Mouse (Mus musculus) midbrain, embryonic 14.5 days (tissue): ENCODE data around the gene 4930503E14Rik. TPM values are rescaled to one million over a fixed set of nuclear protein-coding genes. Genes with fewer than 3 reads are reported as not detected.
"Not testable (repeated sequence)": the region's sequence is repeated elsewhere in the genome, so short reads cannot be mapped to it uniquely, and the experiment has no call there.

Experiments
- ATAC-seq: fragments of 200-750 bp; cut with Nextera tagmentation; 2 replicates; pipeline ENCODE4 v1.8.0; 2017; ENCODE audit warnings: moderate number of reproducible peaks, moderate library complexity; ENCODE audit not compliant: low FRiP score, low TSS enrichment
- DNase-seq: peaks from one replicate; pipeline ENCODE4 v3.0.0-alpha.2; 2015
- H3K27ac ChIP-seq: fragments of 300-500 bp; sonication (generic); replicated peaks from 2 replicates; pipeline ENCODE4 v1.5.1; 2014; ENCODE audit warnings: mild to moderate bottlenecking, low read depth, low read length, moderate library complexity
- H3K27me3 ChIP-seq: fragments of 300-500 bp; sonication (generic); 2 replicates; pipeline ENCODE4 v1.6.1; 2014; ENCODE audit warnings: low read length, control low read depth, mixed read lengths; ENCODE audit not compliant: control insufficient read depth, insufficient read depth
- H3K36me3 ChIP-seq: fragments of 300-500 bp; sonication (generic); 2 replicates; pipeline ENCODE4 v1.6.1; 2014; ENCODE audit warnings: low read length, control low read depth; ENCODE audit not compliant: control insufficient read depth, insufficient read depth
- H3K4me1 ChIP-seq: fragments of 300-500 bp; sonication (generic); 2 replicates; pipeline ENCODE4 v1.6.1; 2014; ENCODE audit warnings: mild to moderate bottlenecking, antibody characterized with exemption, low read length, control low read depth; ENCODE audit not compliant: control insufficient read depth, insufficient read depth
- H3K4me2 ChIP-seq: fragments of 300-500 bp; sonication (generic); 2 replicates; pipeline ENCODE4 v1.6.1; 2014; ENCODE audit warnings: mild to moderate bottlenecking, low read length, moderate library complexity
- H3K4me3 ChIP-seq: fragments of 300-500 bp; sonication (generic); replicated peaks from 2 replicates; pipeline ENCODE4 v1.5.1; 2014; ENCODE audit warnings: low read depth, low read length
- H3K9ac ChIP-seq: fragments of 300-500 bp; sonication (generic); replicated peaks from 2 replicates; pipeline ENCODE4 v1.6.1; 2014; ENCODE audit warnings: mild to moderate bottlenecking, low read length, moderate library complexity
- H3K9me3 ChIP-seq: fragments of 300-500 bp; sonication (generic); 2 replicates; pipeline ENCODE4 v1.6.1; 2016; ENCODE audit warnings: low read length, control low read depth, mixed read lengths; ENCODE audit not compliant: control insufficient read depth
- WGBS: fragments of 180-500 bp; shearing (Covaris S2); extraction: QIAGEN DNeasy Blood & Tissue Kit; methylation state at CpG from one replicate; pipeline ENCODE4 v1.1.7; 2014; 5-methylcytosine and 5-hydroxymethylcytosine counted together
- polyA plus RNA-seq: library from polyadenylated mRNA; unstranded; fragments of >200 nt; fragmentation: Nextera tagmentation; extraction: Ambion mirVana; gene quantifications from 2 replicates; pipeline ENCODE4 v1.2.1, GENCODE M21; 2014

4930503E14Rik gene
- polyA plus RNA-seq, result not detected in 2 replicates

DNA sequence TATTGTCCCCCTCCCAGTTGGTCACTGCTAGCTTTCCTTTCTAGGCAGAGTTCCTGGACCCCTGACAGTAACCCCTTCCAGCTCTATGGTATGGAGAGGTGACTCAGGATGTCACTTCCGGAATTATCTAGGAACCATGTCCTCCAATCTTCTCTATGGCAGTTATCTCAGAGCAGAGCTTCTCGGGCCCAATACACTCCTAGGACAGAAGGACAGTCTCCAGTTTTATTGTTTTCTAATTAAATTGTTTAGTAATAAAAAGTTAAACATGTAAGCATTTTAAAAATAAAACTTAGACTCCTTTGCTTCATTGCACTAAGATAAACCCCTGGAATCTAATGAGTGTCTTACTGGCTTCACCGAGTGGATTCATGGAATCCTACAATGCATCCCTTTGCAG lies at the start of gene 4930503E14Rik:
4930503E14Rik (minus strand) TSS at position 101 of the 400 bp plus-strand sequence.
- not testable (repeated sequence) for H3K27ac ChIP-seq, ATAC-seq, H3K9me3 ChIP-seq, H3K4me1 ChIP-seq, H3K27me3 ChIP-seq, H3K36me3 ChIP-seq, DNase-seq, H3K4me2 ChIP-seq, H3K4me3 ChIP-seq, H3K9ac ChIP-seq
- WGBS, result 90% methylated on average over 3 of the region's 3 CpGs

DNA sequence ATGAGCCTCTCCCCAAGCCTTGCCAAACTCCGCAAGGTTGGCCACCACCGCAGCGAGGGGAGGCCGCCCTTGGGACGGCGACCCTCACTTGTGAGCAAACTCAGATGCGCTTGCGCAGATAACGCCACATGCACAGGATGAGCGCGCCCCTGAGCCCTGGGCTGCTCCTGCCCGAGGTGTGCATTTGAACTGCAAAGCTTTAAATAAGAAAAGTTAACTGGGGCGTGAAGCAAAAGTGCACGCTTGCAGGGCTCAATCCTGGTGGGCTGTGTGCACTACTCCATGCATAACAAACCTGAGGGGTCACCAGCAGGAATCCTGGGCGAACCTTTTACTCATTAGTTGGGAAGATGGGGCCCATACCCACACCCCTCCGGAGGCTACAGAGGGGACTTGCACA lies 35.0 kb upstream of the 4930503E14Rik start:
- Histone ChIP-seq H3K4me3 (no peak overlapping the region), H3K27me3 (no peaks in the 10 kb centered on the region), H3K9ac (no peak overlapping the region), H3K36me3 (no peaks in the 10 kb centered on the region), H3K27ac (no peak overlapping the region), H3K9me3 (no peaks in the 10 kb centered on the region), H3K4me1 (no peaks in the 10 kb centered on the region), H3K4me2 (no peak overlapping the region)
- ATAC-seq (peak; percentile 37; the same call in 1 of the 2 replicates), DNase-seq (no peak)
- 93% methylated on average over 16 of the region's 16 CpGs for WGBS

DNA sequence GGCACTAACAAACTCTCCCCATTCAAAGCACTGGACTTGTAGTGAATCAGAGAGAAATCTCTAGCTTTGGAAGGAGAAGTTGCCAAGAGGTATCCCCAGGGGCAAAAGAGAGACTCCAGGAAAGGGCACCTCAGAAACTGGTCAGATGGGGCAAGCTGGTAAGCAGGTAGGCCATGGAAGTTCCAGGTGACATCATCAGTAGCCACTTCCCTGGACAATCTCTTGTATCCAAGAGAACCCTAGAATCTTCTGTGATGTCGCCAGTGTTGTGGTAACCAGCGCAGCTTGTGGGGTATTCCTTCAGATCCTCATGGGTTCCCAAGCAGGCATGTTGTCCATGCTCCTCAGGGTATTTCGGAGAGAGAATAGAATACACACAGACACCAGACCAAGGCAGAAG lies 15.7 kb downstream of the 4930503E14Rik start, which contains the start of gene Gm8212:
Gm8212 (plus strand) TSS at position 301 of the 400 bp plus-strand sequence.
- not testable (repeated sequence) for DNase-seq, H3K27me3 ChIP-seq, ATAC-seq, H3K27ac ChIP-seq, H3K36me3 ChIP-seq, H3K4me2 ChIP-seq, H3K4me1 ChIP-seq, H3K4me3 ChIP-seq, H3K9ac ChIP-seq, H3K9me3 ChIP-seq
- WGBS, result 85% methylated on average over 1 of the region's 3 CpGs

DNA sequence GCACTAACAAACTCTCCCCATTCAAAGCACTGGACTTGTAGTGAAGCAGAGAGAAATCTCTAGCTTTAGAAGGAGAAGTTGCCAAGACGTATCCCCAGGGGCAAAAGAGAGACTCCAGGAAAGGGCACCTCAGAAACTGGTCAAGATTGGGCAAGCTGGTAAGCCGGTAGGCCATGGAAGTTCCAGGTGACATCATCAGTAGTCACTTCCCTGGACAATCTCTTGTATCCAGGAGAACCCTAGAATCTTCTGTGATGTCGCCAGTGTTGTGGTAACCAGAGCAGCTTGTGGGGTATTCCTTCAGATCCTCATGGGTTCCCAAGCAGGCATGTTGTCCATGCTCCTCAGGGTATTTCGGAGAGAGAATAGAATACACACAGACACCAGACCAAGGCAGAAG lies 89.5 kb downstream of the 4930503E14Rik start, which contains the start of gene Gm3327:
Gm3327 (plus strand) TSS at position 301 of the 400 bp plus-strand sequence.
- H3K9me3 ChIP-seq, H3K4me1 ChIP-seq, ATAC-seq, H3K9ac ChIP-seq, H3K4me2 ChIP-seq, H3K36me3 ChIP-seq, H3K4me3 ChIP-seq, H3K27me3 ChIP-seq, H3K27ac ChIP-seq, DNase-seq: not testable (repeated sequence)
- WGBS, result 93% methylated on average over 3 of the region's 4 CpGs

Other genes starting within 250 kb of the 4930503E14Rik start
- gene Ang6, start 211.0 kb downstream of the 4930503E14Rik start, polyA plus RNA-seq, result not detected in 2 replicates
- gene Ear2, start 110.6 kb downstream of the 4930503E14Rik start, polyA plus RNA-seq, result not detected in 2 replicates
- gene Gm3327, start 89.4 kb downstream of the 4930503E14Rik start, polyA plus RNA-seq, result not detected in 2 replicates
- gene Gm8212, start 15.6 kb downstream of the 4930503E14Rik start, polyA plus RNA-seq, result not detected in 2 replicates
- gene Gm8220, start 72.3 kb upstream of the 4930503E14Rik start, polyA plus RNA-seq, result not detected in 2 replicates
- not detected in 2 replicates for gene Gm5930, start 125.3 kb upstream of the 4930503E14Rik start, polyA plus RNA-seq
- not detected in 2 replicates for gene Gm8229, start 152.1 kb upstream of the 4930503E14Rik start, polyA plus RNA-seq
- gene Gm3371, start 197.4 kb upstream of the 4930503E14Rik start, polyA plus RNA-seq, result not detected in 2 replicates
- gene Gm8232, start 220.4 kb upstream of the 4930503E14Rik start, polyA plus RNA-seq, result not detected in 2 replicates